Comparison of ENCODE assay signal across 28 mouse cellular contexts in genomic region chr2:103209056-103209455, GRCm38 (mm10).
A peak's percentile ranks its signal among the peaks of the same experiment; 100 is the strongest.
DNase-seq lines count a peak whose midpoint lies in the region; ATAC-seq and TF ChIP-seq lines count a peak whose summit lies in the region.
"Had no signal": no experiment of that assay in that cellular context is flagged by ENCODE, and none has a peak within 500 bp of the region (broad histone marks: within the 10 kb centered on the region; RNA-seq: fewer than 3 reads in every experiment).

No protein-coding gene starts in this region.

- no peak for TF ChIP-seq CTCF in testis, adult 2 months (IDR thresholded peaks at IDR 0.05; ENCODE audit: control insufficient read depth, insufficient read depth, insufficient replicate concordance, low read depth, low read length)
- TF ChIP-seq CTCF in stomach, postnatal 0 days (IDR thresholded peaks at IDR 0.05; ENCODE audit: low read depth): no peak

- no peaks in the 10 kb centered on the region for H3K36me3 ChIP-seq in embryonic facial prominence, embryonic 13.5 days
- H3K36me3 ChIP-seq in embryonic facial prominence, embryonic 10.5 days (replicated peaks): no peaks in the 10 kb centered on the region
- H3K36me3 ChIP-seq in lung, embryonic 16.5 days (ENCODE audit: control insufficient read depth, insufficient read depth, low read length): no peaks in the 10 kb centered on the region
- no peaks in the 10 kb centered on the region for H3K36me3 ChIP-seq in testis, adult 2 months (ENCODE audit: control insufficient read depth, insufficient read depth, low read length)
- H3K36me3 ChIP-seq in stomach, postnatal 0 days (ENCODE audit: control insufficient read depth, insufficient read depth, low read length): no peaks in the 10 kb centered on the region
- H3K36me3 ChIP-seq: forebrain, embryonic 15.5 days; heart, embryonic 13.5 days; midbrain, embryonic 15.5 days; neural tube, embryonic 13.5 days had no signal

- H3K9me3 ChIP-seq in embryonic facial prominence, embryonic 13.5 days: no peaks in the 10 kb centered on the region
- H3K9me3 ChIP-seq in embryonic facial prominence, embryonic 10.5 days: no peaks in the 10 kb centered on the region
- no peaks in the 10 kb centered on the region for H3K9me3 ChIP-seq in lung, embryonic 16.5 days (ENCODE audit: control insufficient read depth, low read length)
- no peaks in the 10 kb centered on the region for H3K9me3 ChIP-seq in stomach, postnatal 0 days (ENCODE audit: control insufficient read depth, low read length)
- H3K9me3 ChIP-seq: forebrain, embryonic 15.5 days; heart, embryonic 13.5 days; megakaryocyte, embryonic 14.5 days; midbrain, embryonic 15.5 days; neural tube, embryonic 13.5 days had no signal

- no peak for TF ChIP-seq POLR2A in testis, adult 2 months (IDR thresholded peaks at IDR 0.05; ENCODE audit: control insufficient read depth, low read depth, low read length)

- 66% methylated on average over 2 of the region's 2 CpGs for WGBS in embryonic facial prominence, embryonic 13.5 days
- 78% methylated on average over 2 of the region's 2 CpGs for WGBS in embryonic facial prominence, embryonic 10.5 days
- 70% methylated on average over 2 of the region's 2 CpGs for WGBS in lung, embryonic 16.5 days
- WGBS in stomach, postnatal 0 days: 75% methylated on average over 2 of the region's 2 CpGs

- ATAC-seq in embryonic facial prominence, embryonic 13.5 days (ENCODE audit: insufficient number of reproducible peaks, insufficient read depth, low FRiP score, low TSS enrichment, low read depth): no peak
- no peak for ATAC-seq in lung, embryonic 16.5 days (ENCODE audit: low read depth)
- ATAC-seq in stomach, postnatal 0 days (ENCODE audit: low FRiP score, low TSS enrichment): no peak
- ATAC-seq: forebrain, embryonic 15.5 days; intestine, embryonic 16.5 days; midbrain, embryonic 15.5 days had no signal

- no peak for DNase-seq in embryonic facial prominence, embryonic 10.5 days (ENCODE audit: low spot score)
- DNase-seq in lung, postnatal 4 days: no peak
- no peak for DNase-seq in testis, postnatal 14 days (ENCODE audit: low spot score)
- DNase-seq in stomach, postnatal 0 days (ENCODE audit: low spot score): no peak
- no peak for DNase-seq in kidney, postnatal 36 days
- DNase-seq: embryo, embryonic 11 days; gastrocnemius, adult 2 months; heart, adult 2 months; heart, postnatal 10 days; kidney, adult 8-10 months; layer of hippocampus, adult 9-11 months; liver; retina, postnatal 1 day; right cerebral cortex, postnatal 14 days; thymus, adult 2 months; thymus, postnatal 36 days had no signal

- no peaks in the 10 kb centered on the region for H3K27me3 ChIP-seq in embryonic facial prominence, embryonic 13.5 days
- H3K27me3 ChIP-seq in embryonic facial prominence, embryonic 10.5 days (replicated peaks; ENCODE audit: low read depth, poor library complexity, severe bottlenecking): no peaks in the 10 kb centered on the region
- H3K27me3 ChIP-seq in lung, embryonic 16.5 days (ENCODE audit: control insufficient read depth, insufficient read depth, low read depth, low read length): no peaks in the 10 kb centered on the region
- no peaks in the 10 kb centered on the region for H3K27me3 ChIP-seq in testis, adult 2 months (ENCODE audit: control insufficient read depth, insufficient read depth, low read length)
- no peaks in the 10 kb centered on the region for H3K27me3 ChIP-seq in stomach, postnatal 0 days (ENCODE audit: control insufficient read depth, insufficient read depth, low read length)
- H3K27me3 ChIP-seq: forebrain, embryonic 15.5 days; heart, embryonic 13.5 days; midbrain, embryonic 15.5 days; neural tube, embryonic 13.5 days had no signal

- TF ChIP-seq EP300 in stomach, postnatal 0 days (optimal IDR thresholded peaks at IDR 0.05): no peak

- peaks cover 12% of the 10 kb centered on the region for H3K4me1 ChIP-seq in embryonic facial prominence, embryonic 13.5 days
- H3K4me1 ChIP-seq in embryonic facial prominence, embryonic 10.5 days: no peaks in the 10 kb centered on the region
- 0 out of 2 replicates have a peak, but pooled peaks cover 3% of the 10 kb centered on the region for H3K4me1 ChIP-seq in lung, embryonic 16.5 days (replicated peaks; ENCODE audit: control insufficient read depth, insufficient read depth, low read length)
- H3K4me1 ChIP-seq in testis, adult 2 months (ENCODE audit: control insufficient read depth, insufficient read depth, low read length): no peaks in the 10 kb centered on the region; the same call in 1 of the 2 replicates
- H3K4me1 ChIP-seq in stomach, postnatal 0 days (replicated peaks; ENCODE audit: control insufficient read depth, insufficient read depth): no peaks in the 10 kb centered on the region; the same call in 1 of the 2 replicates
- H3K4me1 ChIP-seq: forebrain, embryonic 15.5 days; heart, embryonic 13.5 days; megakaryocyte, embryonic 14.5 days; midbrain, embryonic 15.5 days; neural tube, embryonic 13.5 days had no signal

- no peak overlapping the region for H3K4me2 ChIP-seq in embryonic facial prominence, embryonic 13.5 days
- no peak overlapping the region for H3K4me2 ChIP-seq in lung, embryonic 16.5 days (ENCODE audit: low read depth, low read length)
- H3K4me2 ChIP-seq in stomach, postnatal 0 days (replicated peaks; ENCODE audit: low read depth): no peak overlapping the region
- H3K4me2 ChIP-seq: forebrain, embryonic 15.5 days; heart, embryonic 13.5 days; midbrain, embryonic 15.5 days; neural tube, embryonic 13.5 days had no signal

- H3K9ac ChIP-seq in embryonic facial prominence, embryonic 13.5 days: no peak overlapping the region
- H3K9ac ChIP-seq in lung, embryonic 16.5 days (ENCODE audit: low read length): no peak overlapping the region
- no peak overlapping the region for H3K9ac ChIP-seq in stomach, postnatal 0 days (ENCODE audit: low read length)
- H3K9ac ChIP-seq: forebrain, embryonic 15.5 days; heart, embryonic 13.5 days; liver, embryonic 14.5 days; midbrain, embryonic 15.5 days; neural tube, embryonic 13.5 days had no signal

- peak overlapping the region; percentile 41; the same call in 1 of the 2 replicates for H3K27ac ChIP-seq in embryonic facial prominence, embryonic 13.5 days
- no peak overlapping the region for H3K27ac ChIP-seq in embryonic facial prominence, embryonic 10.5 days (replicated peaks)
- peak overlapping the region; percentile 1; the same call in 1 of the 2 replicates for H3K27ac ChIP-seq in lung, embryonic 16.5 days (ENCODE audit: low read length)
- H3K27ac ChIP-seq in testis, adult 2 months (ENCODE audit: control insufficient read depth, insufficient read depth, low read depth, low read length): peak overlapping the region; percentile 44; the same call in 1 of the 2 replicates
- peak overlapping the region; percentile 65 for H3K27ac ChIP-seq in stomach, postnatal 0 days (replicated peaks)
- H3K27ac ChIP-seq: forebrain, embryonic 15.5 days; gastrocnemius, adult 2 months; heart, adult 2 months; heart, embryonic 13.5 days; kidney, postnatal 0 days; liver, embryonic 14.5 days; midbrain, embryonic 15.5 days; neural tube, embryonic 13.5 days had no signal

- H3K4me3 ChIP-seq in embryonic facial prominence, embryonic 13.5 days: no peak overlapping the region
- no peak overlapping the region for H3K4me3 ChIP-seq in embryonic facial prominence, embryonic 10.5 days
- H3K4me3 ChIP-seq in lung, embryonic 16.5 days (ENCODE audit: low read length): no peak overlapping the region
- no peak overlapping the region for H3K4me3 ChIP-seq in testis, adult 2 months (ENCODE audit: control insufficient read depth, low read depth, low read length)
- H3K4me3 ChIP-seq in stomach, postnatal 0 days (ENCODE audit: low read depth, low read length): no peak overlapping the region
- H3K4me3 ChIP-seq: forebrain, embryonic 15.5 days; gastrocnemius, adult 2 months; heart, adult 2 months; heart, embryonic 13.5 days; megakaryocyte, embryonic 14.5 days; midbrain, embryonic 15.5 days; myocyte; neural tube, embryonic 13.5 days had no signal
